Mouse (Mus musculus) thymus, adult 2 months (tissue): ENCODE results near the gene Nox3. TPM values are rescaled to one million over a fixed set of nuclear protein-coding genes. Genes with fewer than 3 reads are reported as not detected.

Experiments
- DNase-seq: peaks from one replicate; pipeline ENCODE4 v3.0.0; 2021
- H3K27ac ChIP-seq: fragments of 200-500 bp; 2 replicates; pipeline ENCODE4 v1.5.1; 2012; ENCODE audit warnings: low read length, control low read depth; ENCODE audit not compliant: control insufficient read depth, insufficient read depth
- H3K27me3 ChIP-seq: fragments of 200-500 bp; 2 replicates; pipeline ENCODE4 v1.6.1; 2012; ENCODE audit warnings: mild to moderate bottlenecking, low read length, moderate library complexity, mixed read lengths; ENCODE audit not compliant: control insufficient read depth, insufficient read depth
- H3K36me3 ChIP-seq: fragments of 200-500 bp; 2 replicates; pipeline ENCODE4 v1.6.1; 2012; ENCODE audit warnings: mild to moderate bottlenecking, low read length, moderate library complexity; ENCODE audit not compliant: control insufficient read depth, insufficient read depth
- H3K4me1 ChIP-seq: fragments of 200-500 bp; replicated peaks from 2 replicates; pipeline ENCODE4 v1.6.1; 2012; ENCODE audit warnings: low read length; ENCODE audit not compliant: control insufficient read depth, insufficient read depth
- H3K4me3 ChIP-seq: fragments of 200-500 bp; 2 replicates; pipeline ENCODE4 v1.5.1; 2012; ENCODE audit warnings: mild to moderate bottlenecking, low read length, control low read depth, moderate library complexity; ENCODE audit not compliant: control insufficient read depth, insufficient read depth
- CTCF ChIP-seq: fragments of 200-500 bp; IDR thresholded peaks from 2 replicates; pipeline ENCODE4 v1.5.1; 2012; ENCODE audit warnings: mild to moderate bottlenecking, control low read depth, low read length, moderate library complexity, borderline replicate concordance; ENCODE audit not compliant: control insufficient read depth, poor library complexity, insufficient read depth; ENCODE audit errors: extremely low read depth
- POLR2A ChIP-seq: fragments of 200-500 bp; IDR thresholded peaks from 2 replicates; pipeline ENCODE4 v1.6.1; 2012; ENCODE audit warnings: mild to moderate bottlenecking, low read length, control low read depth, moderate library complexity; ENCODE audit not compliant: control insufficient read depth, poor library complexity, insufficient read depth; ENCODE audit errors: extremely low read depth
- WGBS: fragments of 180-500 bp; shearing (Covaris S2); methylation state at CpG from one replicate; pipeline ENCODE4 v1.1.7; 2018; 5-methylcytosine and 5-hydroxymethylcytosine counted together
- polyA plus RNA-seq: library from polyadenylated mRNA; depleted of rRNA; stranded (reverse); fragments of >200 nt; gene quantifications from 2 replicates; pipeline ENCODE4 v1.2.3, GENCODE M21; 2012

Gene Nox3
- polyA plus RNA-seq, 1 experiment = not detected

- no peak for DNase-seq
- no peak for TF ChIP-seq CTCF
- no peak for TF ChIP-seq POLR2A
- 80% methylated on average over 3 of the region's 3 CpGs for WGBS
- H3K4me1 ChIP-seq = no peaks in the 10 kb centered on the region
- no peak overlapping the region for H3K4me3 ChIP-seq
- H3K27me3 ChIP-seq = no peaks in the 10 kb centered on the region
- no peaks in the 10 kb centered on the region for H3K36me3 ChIP-seq
- H3K27ac ChIP-seq = no peak overlapping the region
These were observed 45.7 kb downstream of the Nox3 start for GRCm38 (mm10) chr17:3650377-3650776.

GRCm38 (mm10) chr17:3643582-3643981, 52.5 kb downstream of the Nox3 start:
- Histone ChIP-seq H3K4me1 (no peaks in the 10 kb centered on the region), H3K27me3 (no peaks in the 10 kb centered on the region), H3K4me3 (no peak overlapping the region), H3K36me3 (no peaks in the 10 kb centered on the region), H3K27ac (no peak overlapping the region)
- TF ChIP-seq POLR2A = no peak
- no peak for TF ChIP-seq CTCF
- no peak for DNase-seq
- 91% methylated on average over 2 of the region's 2 CpGs for WGBS

- TF ChIP-seq POLR2A = no peak
- no peak for TF ChIP-seq CTCF
- no peaks in the 10 kb centered on the region for H3K27me3 ChIP-seq
- no peaks in the 10 kb centered on the region for H3K36me3 ChIP-seq
- no peak overlapping the region for H3K4me3 ChIP-seq
- no peaks in the 10 kb centered on the region for H3K4me1 ChIP-seq
- 85% methylated on average over 5 of the region's 5 CpGs for WGBS
- H3K27ac ChIP-seq = no peak overlapping the region
- DNase-seq = no peak
These were observed 54.6 kb downstream of the Nox3 start for GRCm38 (mm10) chr17:3641456-3641855.

GRCm38 (mm10) chr17:3638757-3639156, 57.3 kb downstream of the Nox3 start:
- WGBS = 79% methylated on average over 3 of the region's 3 CpGs
- Histone ChIP-seq H3K4me1 (no peaks in the 10 kb centered on the region), H3K4me3 (no peak overlapping the region), H3K27ac (no peak overlapping the region), H3K36me3 (no peaks in the 10 kb centered on the region), H3K27me3 (no peaks in the 10 kb centered on the region)
- TF ChIP-seq CTCF = no peak
- TF ChIP-seq POLR2A = no peak
- no peak for DNase-seq

GRCm38 (mm10) chr17:3632501-3632900, 63.6 kb downstream of the Nox3 start:
- H3K4me3 ChIP-seq = no peak overlapping the region
- WGBS = 58% methylated on average over 3 of the region's 3 CpGs
- TF ChIP-seq CTCF (no peak), POLR2A (no peak)
- no peaks in the 10 kb centered on the region for H3K4me1 ChIP-seq
- H3K36me3 ChIP-seq = no peaks in the 10 kb centered on the region
- no peak for DNase-seq
- no peaks in the 10 kb centered on the region for H3K27me3 ChIP-seq
- H3K27ac ChIP-seq = no peak overlapping the region

GRCm38 (mm10) chr17:3616329-3617216, 79.5 kb downstream of the Nox3 start:
- Histone ChIP-seq H3K4me3 (no peak overlapping the region), H3K27me3 (no peaks in the 10 kb centered on the region), H3K4me1 (no peaks in the 10 kb centered on the region), H3K36me3 (no peaks in the 10 kb centered on the region), H3K27ac (no peak overlapping the region)
- TF ChIP-seq POLR2A (no peak), CTCF (no peak)
- 87% methylated on average over 7 of the region's 7 CpGs for WGBS
- DNase-seq = no peak
